Mouse (Mus musculus) testis, adult 2 months (tissue): ENCODE results near the gene Rpusd4. TPM values are rescaled to one million over a fixed set of nuclear protein-coding genes. Genes with fewer than 3 reads are reported as not detected.

Experiments
- H3K27ac ChIP-seq: fragments of 200-500 bp; 2 replicates; pipeline ENCODE4 v1.5.1; 2012; ENCODE audit warnings: low read depth, low read length; ENCODE audit not compliant: control insufficient read depth, insufficient read depth
- H3K27me3 ChIP-seq: fragments of 200-500 bp; 2 replicates; pipeline ENCODE4 v1.6.1; 2012; ENCODE audit warnings: mild to moderate bottlenecking, low read length, moderate library complexity; ENCODE audit not compliant: control insufficient read depth, insufficient read depth
- H3K36me3 ChIP-seq: fragments of 200-500 bp; 2 replicates; pipeline ENCODE4 v1.6.1; 2012; ENCODE audit warnings: mild to moderate bottlenecking, low read length; ENCODE audit not compliant: control insufficient read depth, insufficient read depth
- H3K4me1 ChIP-seq: fragments of 200-500 bp; 2 replicates; pipeline ENCODE4 v1.6.1; 2012; ENCODE audit warnings: low read length; ENCODE audit not compliant: control insufficient read depth, insufficient read depth
- H3K4me3 ChIP-seq: fragments of 200-500 bp; 2 replicates; pipeline ENCODE4 v1.5.1; 2012; ENCODE audit warnings: low read depth, mild to moderate bottlenecking, low read length, moderate library complexity, mixed read lengths; ENCODE audit not compliant: control insufficient read depth
- CTCF ChIP-seq: fragments of 200-500 bp; IDR thresholded peaks from 2 replicates; pipeline ENCODE4 v1.5.1; 2012; ENCODE audit warnings: low read depth, mild to moderate bottlenecking, inconsistent platforms, low read length, moderate library complexity; ENCODE audit not compliant: control insufficient read depth, insufficient read depth, insufficient replicate concordance
- POLR2A ChIP-seq: fragments of 200-500 bp; IDR thresholded peaks from 2 replicates; pipeline ENCODE4 v1.6.1; 2012; ENCODE audit warnings: low read depth, mild to moderate bottlenecking, inconsistent platforms, low read length, moderate library complexity; ENCODE audit not compliant: control insufficient read depth
- polyA plus RNA-seq: library from polyadenylated mRNA; depleted of rRNA; stranded (reverse); fragments of >200 nt; gene quantifications from 2 replicates; pipeline ENCODE4 v1.2.3, GENCODE M21; 2012; rRNA removed

The Rpusd4 gene
- polyA plus RNA-seq: 4.7 and 5.2 TPM in 2 replicates

- TF ChIP-seq POLR2A (peak; percentile 99), CTCF (no peak)
- peak within 1 kb of the TSS; percentile 95 for H3K27ac ChIP-seq
These were observed at the start of gene Rpusd4, which contains the start of gene Fam118b for GRCm38 (mm10) chr9:35267146-35267975. Gene Rpusd4 (plus strand): TSS chr9:35267865. Gene Fam118b (minus strand): TSS chr9:35267805.

GRCm38 (mm10) chr9:35217963-35218362 lies 49.7 kb upstream of the Rpusd4 start:
- no peaks in the 10 kb centered on the region for H3K4me1 ChIP-seq
- H3K4me3 ChIP-seq: no peak overlapping the region
- H3K27ac ChIP-seq: no peak overlapping the region
- H3K36me3 ChIP-seq: no peaks in the 10 kb centered on the region
- H3K27me3 ChIP-seq: no peaks in the 10 kb centered on the region
- TF ChIP-seq POLR2A (no peak), CTCF (no peak)

More at GRCm38 (mm10) chr9:35267146-35267975, at the start of gene Rpusd4, which contains the start of gene Fam118b:
- H3K27me3 ChIP-seq: no peaks in the 10 kb centered on the region
- H3K4me1 ChIP-seq: peaks cover 4% of the 10 kb centered on the region
- H3K36me3 ChIP-seq: peaks cover under 1% of the 10 kb centered on the region; the same call in 1 of the 2 replicates
- peak within 1 kb of the TSS; percentile 99 for H3K4me3 ChIP-seq

GRCm38 (mm10) chr9:35223466-35223865 lies 44.2 kb upstream of the Rpusd4 start:
- no peak for TF ChIP-seq CTCF
- TF ChIP-seq POLR2A: no peak
- Histone ChIP-seq H3K4me1 (no peaks in the 10 kb centered on the region), H3K27ac (no peak overlapping the region), H3K36me3 (no peaks in the 10 kb centered on the region), H3K4me3 (no peak overlapping the region), H3K27me3 (no peaks in the 10 kb centered on the region)

- H3K27ac ChIP-seq: no peak overlapping the region
- TF ChIP-seq CTCF (no peak), POLR2A (no peak)
- H3K36me3 ChIP-seq: no peaks in the 10 kb centered on the region; the same call in 1 of the 2 replicates
- no peak overlapping the region for H3K4me3 ChIP-seq
- H3K27me3 ChIP-seq: no peaks in the 10 kb centered on the region
- no peaks in the 10 kb centered on the region for H3K4me1 ChIP-seq
These were observed 39.0 kb upstream of the Rpusd4 start for GRCm38 (mm10) chr9:35228671-35229070.

- no peaks in the 10 kb centered on the region for H3K4me1 ChIP-seq
- H3K27me3 ChIP-seq: no peaks in the 10 kb centered on the region
- H3K4me3 ChIP-seq: no peak overlapping the region
- H3K36me3 ChIP-seq: no peaks in the 10 kb centered on the region; the same call in none of the 2 replicates
- no peak overlapping the region for H3K27ac ChIP-seq
- TF ChIP-seq CTCF (no peak), POLR2A (no peak)
These were observed 31.7 kb upstream of the Rpusd4 start for GRCm38 (mm10) chr9:35235996-35236395.

- Histone ChIP-seq H3K4me1 (no peaks in the 10 kb centered on the region), H3K27ac (no peak overlapping the region), H3K27me3 (no peaks in the 10 kb centered on the region), H3K36me3 (no peaks in the 10 kb centered on the region; the same call in 1 of the 2 replicates), H3K4me3 (no peak overlapping the region)
- no peak for TF ChIP-seq POLR2A
- TF ChIP-seq CTCF: no peak
These were observed 29.3 kb upstream of the Rpusd4 start for GRCm38 (mm10) chr9:35238371-35238770.

- Histone ChIP-seq H3K27ac (no peak overlapping the region), H3K4me1 (no peaks in the 10 kb centered on the region), H3K27me3 (no peaks in the 10 kb centered on the region), H3K36me3 (no peaks in the 10 kb centered on the region; the same call in 1 of the 2 replicates), H3K4me3 (no peak overlapping the region)
- TF ChIP-seq CTCF: no peak
- TF ChIP-seq POLR2A: no peak
These were observed 28.6 kb upstream of the Rpusd4 start for GRCm38 (mm10) chr9:35238915-35239571.
